Mouse (Mus musculus) C2C12 (cell line): ENCODE measurements at regions not wholly inside any gene's neighbourhood (a gene's known extent, or its start where the extent isn't known, plus 50 kb on each side); places are given as distances from the start of the nearest gene placed in this dataset.

Experiments used
- H3K27me3 ChIP-seq: one replicate; pipeline ENCODE4 v1.6.1; 2011; ENCODE audit not compliant: control insufficient read depth, insufficient read depth, insufficient read length
- H3K36me3 ChIP-seq: one replicate; pipeline ENCODE4 v1.6.1; 2011; ENCODE audit not compliant: control insufficient read depth, insufficient read depth
- H3K4me3 ChIP-seq: one replicate; pipeline ENCODE4 v1.5.1; 2011; ENCODE audit warnings: mild to moderate bottlenecking, control low read depth; ENCODE audit not compliant: poor library complexity, insufficient read depth, severe bottlenecking
- H3K79me2 ChIP-seq: one replicate; pipeline ENCODE4 v1.6.1; 2011; ENCODE audit not compliant: control insufficient read depth, insufficient read depth
- H3K79me3 ChIP-seq: one replicate; pipeline ENCODE4 v1.6.1; 2011; ENCODE audit warnings: low read depth, control low read depth
- H3ac ChIP-seq: one replicate; pipeline ENCODE3; 2011; ENCODE audit warnings: low read depth; ENCODE audit not compliant: control insufficient read depth, insufficient read length
- CEBPB ChIP-seq: IDR thresholded peaks from one replicate; pipeline ENCODE4 v1.6.1; 2011; ENCODE audit warnings: low read depth, mild to moderate bottlenecking, control low read depth, moderate library complexity
- CTCF ChIP-seq: IDR thresholded peaks from one replicate; pipeline ENCODE4 v1.5.1; 2011; ENCODE audit not compliant: control insufficient read depth, insufficient read depth, insufficient read length
- FOSL1 ChIP-seq: IDR thresholded peaks from one replicate; pipeline ENCODE4 v1.8.0; 2011; ENCODE audit warnings: mild to moderate bottlenecking, low read length; ENCODE audit not compliant: poor library complexity, insufficient read depth, severe bottlenecking
- MAX ChIP-seq: IDR thresholded peaks from one replicate; pipeline ENCODE4 v1.6.1; 2011; ENCODE audit warnings: mild to moderate bottlenecking, control low read depth
- MYOD1 ChIP-seq: IDR thresholded peaks from one replicate; pipeline ENCODE4 v1.6.1; 2011; ENCODE audit warnings: low read depth; ENCODE audit not compliant: control insufficient read depth, insufficient read length
- MYOG ChIP-seq: IDR thresholded peaks from one replicate; pipeline ENCODE4 v1.6.1; 2011; ENCODE audit not compliant: control insufficient read depth, insufficient read length; ENCODE audit errors: extremely low read depth
- USF1 ChIP-seq: IDR thresholded peaks from one replicate; pipeline ENCODE4 v1.6.1; 2011; ENCODE audit warnings: low read depth, mild to moderate bottlenecking, control low read depth, moderate library complexity

DNA sequence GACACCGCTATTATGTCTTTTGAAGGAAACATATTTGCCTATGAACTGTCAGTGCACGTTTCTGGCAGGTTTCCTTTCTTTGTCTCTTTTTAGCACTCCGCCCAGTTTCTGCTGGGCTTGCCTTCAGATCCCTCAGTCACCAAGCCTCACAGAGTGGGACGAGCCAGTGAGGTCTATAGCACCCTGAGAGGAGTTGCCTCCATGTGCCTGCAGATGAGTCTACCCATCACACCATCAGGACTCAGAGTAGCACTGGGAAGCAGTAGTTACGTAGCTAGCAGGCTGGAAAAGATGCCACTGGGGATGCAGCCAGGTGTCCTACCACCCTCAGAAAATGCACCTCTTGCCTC, 141.5 kb upstream of the Smim15 start:
- Histone ChIP-seq H3K27me3 (no peaks in the 10 kb centered on the region), H3K4me3 (no peak overlapping the region), H3K79me2 (no peaks in the 10 kb centered on the region), H3K36me3 (no peaks in the 10 kb centered on the region), H3K79me3 (no peaks in the 10 kb centered on the region), H3ac (no peak overlapping the region)
- TF ChIP-seq MYOD1 (no peak), MAX (no peak), USF1 (no peak), CEBPB (no peak), FOSL1 (no peak), MYOG (no peak), CTCF (no peak)

GRCm38 (mm10) chr13:107899600-107900229, 144.5 kb upstream of the Smim15 start:
- H3ac ChIP-seq: no peak overlapping the region
- no peaks in the 10 kb centered on the region for H3K27me3 ChIP-seq
- H3K36me3 ChIP-seq: no peaks in the 10 kb centered on the region
- no peaks in the 10 kb centered on the region for H3K79me3 ChIP-seq
- no peak overlapping the region for H3K4me3 ChIP-seq
- TF ChIP-seq FOSL1 (no peak), CEBPB (no peak), CTCF (no peak), MYOD1 (no peak), MAX (no peak), USF1 (no peak), MYOG (no peak)
- H3K79me2 ChIP-seq: no peaks in the 10 kb centered on the region

GRCm38 (mm10) chr13:107897646-107898045, 146.6 kb upstream of the Smim15 start:
- Histone ChIP-seq H3K27me3 (no peaks in the 10 kb centered on the region), H3K79me3 (no peaks in the 10 kb centered on the region), H3K79me2 (no peaks in the 10 kb centered on the region), H3K4me3 (no peak overlapping the region), H3K36me3 (no peaks in the 10 kb centered on the region), H3ac (no peak overlapping the region)
- TF ChIP-seq USF1 (no peak), MYOG (no peak), MAX (no peak), CTCF (no peak)

DNA sequence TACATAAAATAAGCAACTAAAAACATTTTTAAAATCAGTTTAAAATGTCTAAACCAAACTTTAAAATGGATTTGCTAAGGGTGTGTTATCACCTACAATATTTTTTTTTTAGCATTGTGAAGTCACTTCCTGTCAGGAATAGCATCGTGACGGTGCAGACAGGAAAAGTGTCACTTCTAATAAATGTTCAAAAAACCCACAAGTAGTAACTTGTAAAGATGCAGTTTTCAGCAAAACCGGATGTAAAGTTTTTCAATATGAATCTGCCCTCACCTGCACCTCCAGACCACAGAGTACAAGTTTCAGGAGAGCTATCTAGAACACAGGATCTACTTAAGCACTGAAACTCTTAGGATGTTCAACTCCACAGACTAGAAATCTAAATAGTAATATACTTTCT, 147.1 kb upstream of the Smim15 start:
- Histone ChIP-seq H3K27me3 (no peaks in the 10 kb centered on the region), H3K4me3 (no peak overlapping the region), H3K79me2 (no peaks in the 10 kb centered on the region), H3K36me3 (no peaks in the 10 kb centered on the region), H3K79me3 (no peaks in the 10 kb centered on the region), H3ac (no peak overlapping the region)
- TF ChIP-seq FOSL1 (no peak), USF1 (no peak), CTCF (no peak), MYOG (no peak), MYOD1 (no peak)

GRCm38 (mm10) chr13:107893581-107894183, 150.6 kb upstream of the Smim15 start:
- H3K4me3 ChIP-seq: no peak overlapping the region
- H3K36me3 ChIP-seq: no peaks in the 10 kb centered on the region
- TF ChIP-seq CEBPB (no peak), MYOD1 (no peak), CTCF (no peak), MAX (no peak), USF1 (no peak), FOSL1 (no peak), MYOG (no peak)
- no peak overlapping the region for H3ac ChIP-seq
- no peaks in the 10 kb centered on the region for H3K27me3 ChIP-seq
- peaks cover 6% of the 10 kb centered on the region for H3K79me2 ChIP-seq
- no peaks in the 10 kb centered on the region for H3K79me3 ChIP-seq

DNA sequence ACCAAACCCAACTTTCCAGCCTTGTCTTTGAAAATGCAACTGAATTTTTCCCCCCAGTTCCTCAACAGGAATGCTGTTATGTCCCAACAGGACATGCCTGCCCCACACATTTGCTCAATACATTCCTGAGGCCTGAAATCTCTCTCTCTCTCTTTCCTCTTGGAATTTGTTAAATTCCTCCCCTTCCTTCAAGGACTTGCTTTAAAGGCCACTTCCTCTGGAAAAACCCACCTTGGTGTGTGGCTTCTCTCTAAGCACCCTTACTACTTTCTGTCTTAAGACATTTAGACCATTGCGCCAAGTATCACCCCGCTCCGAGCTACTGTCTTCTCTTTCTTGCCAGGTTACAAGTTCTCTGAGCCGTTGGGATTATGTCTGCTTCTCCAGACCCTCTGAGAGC, 151.2 kb upstream of the Smim15 start:
- H3ac ChIP-seq: no peak overlapping the region

More for the DNA sequence above, 151.2 kb upstream of the Smim15 start:
- Histone ChIP-seq H3K4me3 (no peak overlapping the region), H3K79me2 (peaks cover 8% of the 10 kb centered on the region), H3K79me3 (no peaks in the 10 kb centered on the region), H3K36me3 (no peaks in the 10 kb centered on the region), H3K27me3 (no peaks in the 10 kb centered on the region)
- TF ChIP-seq MYOG (no peak), MAX (no peak), FOSL1 (no peak), USF1 (no peak), MYOD1 (no peak), CEBPB (no peak), CTCF (no peak)
